Mouse (Mus musculus) embryonic facial prominence, embryonic 10.5 days (tissue): ENCODE results near the gene Fto. TPM values are rescaled to one million over a fixed set of nuclear protein-coding genes. Genes with fewer than 3 reads are reported as not detected.

Source experiments
- DNase-seq: peaks from one replicate; pipeline ENCODE4 v3.0.0-alpha.2; 2017; ENCODE audit warnings: low spot score
- H3K27ac ChIP-seq: fragments of 300-500 bp; sonication (generic); replicated peaks from 2 replicates; pipeline ENCODE4 v1.5.1; 2016; ENCODE audit warnings: mild to moderate bottlenecking
- H3K27me3 ChIP-seq: fragments of 300-500 bp; sonication (generic); replicated peaks from 2 replicates; pipeline ENCODE4 v1.6.1; 2016; ENCODE audit warnings: low read depth, mild to moderate bottlenecking; ENCODE audit not compliant: poor library complexity, severe bottlenecking
- H3K36me3 ChIP-seq: fragments of 300-500 bp; sonication (generic); replicated peaks from 2 replicates; pipeline ENCODE4 v1.6.1; 2016; ENCODE audit warnings: mild to moderate bottlenecking, moderate library complexity
- H3K4me1 ChIP-seq: fragments of 300-500 bp; sonication (generic); 2 replicates; pipeline ENCODE4 v1.6.1; 2016
- H3K4me3 ChIP-seq: fragments of 300-500 bp; sonication (generic); 2 replicates; pipeline ENCODE4 v1.5.1; 2016; ENCODE audit warnings: mild to moderate bottlenecking, moderate library complexity
- H3K9me3 ChIP-seq: fragments of 300-500 bp; sonication (generic); 2 replicates; pipeline ENCODE4 v1.6.1; 2016; ENCODE audit warnings: mild to moderate bottlenecking
- WGBS: fragments of 180-500 bp; shearing (Covaris S2); methylation state at CpG from one replicate; pipeline ENCODE4 v1.1.7; 2016; 5-methylcytosine and 5-hydroxymethylcytosine counted together
- polyA plus RNA-seq: library from polyadenylated mRNA; unstranded; fragments of >200 nt; fragmentation: Nextera tagmentation; extraction: Ambion mirVana; gene quantifications from 2 replicates; pipeline ENCODE4 v1.2.1, GENCODE M21; 2016

Gene Fto
- polyA plus RNA-seq, 1 experiment from 2014 or later = 98.3 TPM

DNA sequence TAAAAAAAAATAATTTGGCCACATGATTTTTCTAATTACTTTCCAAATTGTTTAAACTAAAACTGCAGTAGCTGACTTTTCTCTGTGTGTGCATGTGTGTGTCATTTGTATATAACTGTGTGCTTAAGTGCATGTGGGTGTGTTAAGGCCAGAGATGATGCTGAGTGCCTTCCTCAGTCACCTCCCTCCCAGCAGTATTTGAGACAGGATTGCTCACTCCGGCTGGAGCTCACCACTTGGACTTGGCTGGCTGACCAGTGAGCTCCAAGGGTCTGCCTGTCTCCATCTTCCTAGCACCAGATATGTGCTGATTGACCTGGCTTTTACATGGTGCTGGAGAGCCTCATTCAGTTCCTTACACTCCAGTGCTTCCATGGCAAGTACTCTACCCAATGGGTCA is 144.7 kb downstream of the Fto start:
- Histone ChIP-seq H3K36me3 (no peaks in the 10 kb centered on the region), H3K4me1 (no peaks in the 10 kb centered on the region), H3K27ac (no peak overlapping the region), H3K27me3 (no peaks in the 10 kb centered on the region), H3K9me3 (no peaks in the 10 kb centered on the region), H3K4me3 (no peak overlapping the region)
- WGBS = 91% methylated on average over 1 of the region's 1 CpGs
- no peak for DNase-seq

DNA sequence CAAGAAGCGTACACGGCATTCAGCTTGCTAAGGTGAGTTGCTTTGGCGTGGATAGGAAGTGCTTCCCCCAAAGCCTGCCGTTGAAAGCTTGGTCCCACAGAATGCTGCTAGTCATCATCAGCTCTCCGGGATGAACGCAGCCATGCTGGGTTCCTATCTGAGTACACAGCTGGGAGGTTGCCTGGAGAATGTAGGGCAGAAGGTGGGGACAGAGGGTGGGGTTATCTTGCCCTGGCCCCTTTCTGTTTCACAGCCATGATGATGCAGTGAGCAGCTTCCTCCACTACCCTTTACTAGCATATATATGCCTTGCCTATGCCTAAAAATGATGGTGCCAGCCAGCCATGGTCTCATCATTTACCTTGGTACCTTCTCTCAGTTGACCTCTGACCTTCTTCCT is 147.6 kb downstream of the Fto start:
- 88% methylated on average over 6 of the region's 6 CpGs for WGBS
- no peak for DNase-seq
- H3K27me3 ChIP-seq = no peaks in the 10 kb centered on the region
- no peaks in the 10 kb centered on the region for H3K36me3 ChIP-seq
- H3K4me1 ChIP-seq = no peaks in the 10 kb centered on the region
- no peak overlapping the region for H3K4me3 ChIP-seq
- H3K9me3 ChIP-seq = no peaks in the 10 kb centered on the region
- H3K27ac ChIP-seq = no peak overlapping the region

DNA sequence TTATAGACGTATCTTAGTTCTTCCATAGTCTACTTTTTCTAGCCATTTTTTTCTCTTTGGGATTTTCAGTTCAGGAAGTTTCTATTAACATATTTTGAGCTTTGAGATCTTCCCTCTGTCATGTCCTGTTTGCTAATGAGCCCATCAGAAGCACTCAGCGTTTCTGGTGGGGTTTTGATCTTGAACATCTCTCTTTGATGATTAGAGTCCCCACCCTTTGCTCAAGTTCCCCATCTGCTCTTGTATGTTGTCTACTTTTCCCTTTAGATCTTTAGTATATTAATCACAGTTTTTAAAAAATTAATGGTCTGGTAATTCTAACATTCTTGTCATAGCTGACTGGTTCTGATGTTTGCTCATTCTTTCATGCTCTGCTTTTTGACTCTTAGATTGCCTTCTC is 150.4 kb downstream of the Fto start:
- Histone ChIP-seq H3K27ac (no peak overlapping the region), H3K9me3 (no peaks in the 10 kb centered on the region), H3K4me1 (no peaks in the 10 kb centered on the region), H3K27me3 (no peaks in the 10 kb centered on the region), H3K36me3 (0 out of 2 replicates have a peak, but pooled peaks cover 3% of the 10 kb centered on the region), H3K4me3 (no peak overlapping the region)
- no peak for DNase-seq
- WGBS = 85% methylated on average over 2 of the region's 2 CpGs

DNA sequence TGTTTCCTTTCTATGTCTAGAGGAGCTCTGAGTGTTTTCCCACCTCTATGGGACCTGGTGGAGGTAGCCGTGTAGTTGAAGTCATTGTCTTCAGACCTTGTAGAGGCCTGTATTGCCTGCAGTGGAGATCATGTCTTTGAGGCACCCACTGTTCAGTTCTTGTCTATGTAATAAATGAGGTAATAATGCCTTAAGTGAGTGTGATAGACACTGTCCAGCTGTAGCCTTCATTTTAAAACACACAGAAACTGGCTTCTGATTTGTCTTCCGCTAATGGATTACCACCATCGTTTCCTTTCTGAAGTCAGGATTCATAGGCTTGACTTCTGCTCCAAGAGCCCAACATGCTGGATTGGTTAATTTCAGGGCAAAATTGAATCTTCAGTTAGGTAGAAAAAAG is 154.1 kb downstream of the Fto start:
- H3K36me3 ChIP-seq = peaks cover 11% of the 10 kb centered on the region; the same call in 1 of the 2 replicates
- no peaks in the 10 kb centered on the region for H3K9me3 ChIP-seq
- WGBS = 97% methylated on average over 3 of the region's 3 CpGs
- no peak overlapping the region for H3K4me3 ChIP-seq
- no peak overlapping the region for H3K27ac ChIP-seq
- H3K27me3 ChIP-seq = no peaks in the 10 kb centered on the region
- H3K4me1 ChIP-seq = no peaks in the 10 kb centered on the region
- no peak for DNase-seq

DNA sequence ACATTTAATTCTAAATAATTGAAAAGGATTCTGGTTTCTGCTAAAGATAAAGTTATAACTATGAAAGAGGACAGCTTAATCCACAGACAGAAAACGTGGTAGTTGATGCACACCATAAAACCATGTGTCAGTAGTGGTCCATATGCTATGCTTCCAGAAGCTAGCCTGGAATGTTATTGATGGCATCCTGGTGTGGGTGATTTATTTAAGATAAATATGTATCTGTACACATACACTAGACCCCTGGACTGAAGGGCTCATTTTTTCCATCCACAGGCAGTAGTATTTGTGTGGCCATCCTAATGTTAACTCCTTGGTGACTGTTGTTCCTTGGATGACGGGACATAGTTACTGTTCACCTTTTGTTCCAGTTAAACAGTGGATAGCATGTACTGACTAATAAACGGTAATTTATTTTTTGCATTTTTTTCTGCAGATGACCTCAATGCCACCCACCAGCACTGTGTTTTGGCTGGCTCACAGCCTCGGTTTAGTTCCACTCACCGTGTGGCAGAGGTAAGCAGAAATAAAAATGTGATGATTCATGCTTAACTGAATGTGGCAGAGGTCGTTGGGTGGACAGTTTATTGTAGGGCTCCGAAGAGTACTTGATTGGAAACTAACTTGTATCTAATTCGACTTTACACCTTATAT is 154.7 kb downstream of the Fto start:
- 90% methylated on average over 8 of the region's 8 CpGs for WGBS
- DNase-seq = no peak

DNA sequence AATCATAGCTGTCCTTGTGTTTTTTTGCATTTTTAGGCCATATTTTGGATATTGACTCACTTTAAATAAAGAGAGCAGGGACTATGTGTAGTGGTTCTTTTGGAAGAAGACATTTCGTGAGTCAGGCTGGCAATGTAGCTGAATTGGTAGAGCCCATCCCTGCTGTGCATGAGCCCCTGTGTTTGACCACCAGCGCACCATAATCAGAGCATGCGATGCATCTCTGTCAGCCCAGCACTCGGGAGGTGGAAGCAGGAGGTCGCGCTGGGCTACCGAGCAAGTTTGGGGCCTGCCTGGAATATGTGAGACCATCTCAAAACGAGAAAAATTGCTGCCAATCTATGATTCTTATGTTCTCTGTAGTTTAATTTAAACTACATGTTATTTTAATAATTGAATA is 156.1 kb downstream of the Fto start:
- Histone ChIP-seq H3K36me3 (peaks cover 16% of the 10 kb centered on the region), H3K9me3 (no peaks in the 10 kb centered on the region), H3K27me3 (no peaks in the 10 kb centered on the region), H3K27ac (no peak overlapping the region), H3K4me3 (no peak overlapping the region), H3K4me1 (no peaks in the 10 kb centered on the region)
- 90% methylated on average over 8 of the region's 8 CpGs for WGBS
- DNase-seq = no peak

More for the DNA sequence above, 154.7 kb downstream of the Fto start:
- Histone ChIP-seq H3K27me3 (no peaks in the 10 kb centered on the region), H3K27ac (no peak overlapping the region), H3K4me1 (no peaks in the 10 kb centered on the region), H3K4me3 (no peak overlapping the region), H3K9me3 (no peaks in the 10 kb centered on the region), H3K36me3 (peaks cover 11% of the 10 kb centered on the region; the same call in 1 of the 2 replicates)

DNA sequence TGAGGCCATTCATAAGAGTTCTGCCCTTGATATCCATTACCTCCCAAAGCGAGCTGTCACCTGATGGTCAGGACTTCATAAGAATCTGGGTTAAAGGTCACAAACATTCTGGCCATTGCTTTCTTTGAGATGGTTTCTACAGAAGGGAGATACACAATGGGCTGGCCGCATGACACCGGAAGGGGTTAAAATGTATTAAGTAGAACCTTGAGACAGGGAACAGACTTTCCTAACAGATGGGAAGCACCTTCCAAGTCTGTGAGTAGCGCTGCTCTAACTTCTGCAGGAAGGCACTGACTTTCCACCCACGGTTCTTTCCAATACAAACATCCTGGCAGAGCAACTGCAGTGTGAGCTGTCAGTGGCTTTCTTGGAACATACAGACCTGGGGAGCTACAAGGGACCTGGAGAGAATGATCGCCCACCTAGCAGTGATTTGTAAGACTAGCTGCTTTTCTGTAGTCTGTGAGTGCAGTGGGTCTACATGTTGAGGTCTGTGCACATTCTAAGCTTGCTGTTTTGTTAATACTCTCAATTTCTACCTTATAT is 161.5 kb downstream of the Fto start:
- Histone ChIP-seq H3K4me3 (no peak overlapping the region), H3K9me3 (no peaks in the 10 kb centered on the region), H3K27me3 (no peaks in the 10 kb centered on the region), H3K27ac (no peak overlapping the region), H3K4me1 (no peaks in the 10 kb centered on the region), H3K36me3 (peaks cover 25% of the 10 kb centered on the region)
- 90% methylated on average over 6 of the region's 6 CpGs for WGBS
- DNase-seq = no peak

DNA sequence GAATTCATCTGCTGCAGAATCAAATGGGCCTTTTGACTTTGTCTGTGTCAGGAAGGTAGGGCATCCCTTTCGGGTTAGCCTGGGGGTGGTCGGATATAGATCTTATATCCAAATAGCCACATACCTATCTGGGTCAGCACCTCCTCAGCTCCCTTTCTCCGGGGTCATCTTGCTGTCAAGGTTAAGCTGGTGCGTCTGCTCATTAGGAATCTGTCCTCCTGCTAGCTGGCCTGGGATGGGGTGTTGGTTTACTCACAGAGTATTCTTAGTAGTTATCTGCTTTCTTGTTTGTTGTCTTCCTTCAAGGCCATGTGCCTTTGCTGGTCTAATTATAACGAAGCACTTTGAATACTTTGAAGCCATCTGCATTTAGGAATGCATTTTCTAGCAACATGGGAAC is 163.7 kb downstream of the Fto start:
- Histone ChIP-seq H3K27me3 (no peaks in the 10 kb centered on the region), H3K27ac (no peak overlapping the region), H3K9me3 (no peaks in the 10 kb centered on the region), H3K4me3 (no peak overlapping the region), H3K4me1 (no peaks in the 10 kb centered on the region), H3K36me3 (peaks cover 25% of the 10 kb centered on the region)
- no peak for DNase-seq
- 92% methylated on average over 5 of the region's 5 CpGs for WGBS

DNA sequence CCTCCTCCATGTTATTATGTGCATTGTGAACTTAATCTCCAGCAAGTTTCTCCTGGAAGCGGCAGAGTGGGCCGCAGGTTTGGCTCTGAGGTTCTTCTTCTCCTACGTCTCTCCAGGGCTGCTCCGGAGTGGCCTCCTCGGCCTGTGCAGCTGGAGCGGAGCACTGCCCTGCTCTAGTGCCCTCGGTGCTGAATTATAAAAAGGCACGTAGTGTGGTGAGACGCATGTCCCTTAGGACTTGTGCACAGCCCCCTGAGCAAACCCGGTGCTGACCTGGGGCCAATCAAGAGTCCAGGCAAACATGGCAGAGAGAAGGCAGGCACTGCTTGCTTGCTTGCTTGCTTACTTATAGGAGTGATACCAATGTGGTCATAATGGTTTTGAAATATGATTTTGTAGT is 164.1 kb downstream of the Fto start:
- Histone ChIP-seq H3K27ac (no peak overlapping the region), H3K36me3 (peaks cover 25% of the 10 kb centered on the region), H3K27me3 (no peaks in the 10 kb centered on the region), H3K4me3 (no peak overlapping the region), H3K9me3 (no peaks in the 10 kb centered on the region), H3K4me1 (peaks cover 4% of the 10 kb centered on the region)
- no peak for DNase-seq
- WGBS = 92% methylated on average over 10 of the region's 10 CpGs

DNA sequence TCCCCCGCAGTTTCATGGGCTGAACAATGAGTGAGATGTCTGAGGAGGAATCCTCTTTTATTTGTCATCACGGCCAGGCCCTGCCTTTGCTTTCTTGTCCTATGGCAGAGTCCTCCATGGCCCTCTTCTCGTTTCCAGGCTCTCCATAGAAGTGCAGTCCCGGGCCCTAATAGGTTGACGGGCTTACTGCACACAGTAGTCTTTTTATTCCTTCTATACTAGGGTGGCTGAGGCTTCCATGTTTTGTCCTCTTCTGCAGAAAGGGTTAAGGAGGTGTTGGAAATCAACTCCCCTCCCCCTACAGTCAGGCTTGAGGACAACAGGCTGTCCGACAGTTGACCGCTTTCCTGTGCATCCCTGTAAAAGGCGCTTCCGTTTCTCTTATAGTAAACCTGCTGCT is 169.2 kb downstream of the Fto start:
- no peaks in the 10 kb centered on the region for H3K9me3 ChIP-seq
- H3K36me3 ChIP-seq = peaks cover 13% of the 10 kb centered on the region
- DNase-seq = no peak
- H3K4me3 ChIP-seq = no peak overlapping the region
- no peak overlapping the region for H3K27ac ChIP-seq
- 60% methylated on average over 9 of the region's 9 CpGs for WGBS
- peaks cover 8% of the 10 kb centered on the region; the same call in 1 of the 2 replicates for H3K27me3 ChIP-seq
- H3K4me1 ChIP-seq = peaks cover 11% of the 10 kb centered on the region

DNA sequence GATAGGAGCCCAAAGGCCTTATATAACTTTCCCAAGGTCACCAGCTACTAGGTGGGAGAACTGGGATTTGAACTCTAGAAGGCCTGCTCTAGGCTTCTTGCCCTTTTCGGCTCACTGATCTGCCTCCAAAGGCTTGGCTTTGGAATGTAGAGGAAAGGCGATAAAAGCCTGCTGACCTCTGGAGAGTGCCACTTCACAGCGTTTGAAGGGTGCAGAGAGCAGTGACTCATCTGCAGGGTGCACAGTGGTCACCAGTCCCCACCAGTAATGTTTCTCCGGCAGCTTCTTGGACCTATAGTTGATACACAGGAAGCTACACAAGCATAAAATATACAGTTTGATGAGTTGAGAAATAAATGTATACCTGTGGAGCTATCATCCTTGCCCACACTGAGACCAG is 173.1 kb downstream of the Fto start:
- Histone ChIP-seq H3K4me3 (no peak overlapping the region), H3K27ac (no peak overlapping the region), H3K9me3 (no peaks in the 10 kb centered on the region), H3K27me3 (peaks cover 34% of the 10 kb centered on the region; the same call in 1 of the 2 replicates), H3K4me1 (peaks cover 37% of the 10 kb centered on the region), H3K36me3 (peaks cover 13% of the 10 kb centered on the region)
- 80% methylated on average over 4 of the region's 4 CpGs for WGBS
- no peak for DNase-seq

DNA sequence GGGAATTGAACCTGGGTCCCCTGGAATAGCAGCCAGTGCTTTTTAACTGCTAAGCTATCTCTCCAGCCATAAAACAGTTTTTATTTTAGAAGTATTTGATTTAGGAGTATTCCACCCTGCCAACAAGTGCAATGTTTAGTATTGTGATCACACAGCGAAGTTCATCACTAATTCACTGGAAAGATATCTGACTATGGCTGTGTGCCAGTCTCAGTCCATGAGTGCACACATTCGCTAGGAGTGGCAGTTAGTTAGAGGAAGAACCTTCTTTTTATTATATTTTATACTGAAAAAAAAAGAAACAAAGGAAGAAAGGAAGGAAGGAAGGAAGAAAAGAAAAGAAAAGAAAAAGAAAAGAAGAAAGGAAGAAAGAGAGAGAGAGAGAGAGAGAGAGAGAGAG is 174.1 kb downstream of the Fto start:
- Histone ChIP-seq H3K36me3 (peaks cover 13% of the 10 kb centered on the region), H3K9me3 (no peaks in the 10 kb centered on the region), H3K4me3 (no peak overlapping the region), H3K27me3 (peaks cover 34% of the 10 kb centered on the region; the same call in 1 of the 2 replicates), H3K4me1 (peaks cover 34% of the 10 kb centered on the region), H3K27ac (no peak overlapping the region)
- DNase-seq = no peak
- 93% methylated on average over 2 of the region's 2 CpGs for WGBS

DNA sequence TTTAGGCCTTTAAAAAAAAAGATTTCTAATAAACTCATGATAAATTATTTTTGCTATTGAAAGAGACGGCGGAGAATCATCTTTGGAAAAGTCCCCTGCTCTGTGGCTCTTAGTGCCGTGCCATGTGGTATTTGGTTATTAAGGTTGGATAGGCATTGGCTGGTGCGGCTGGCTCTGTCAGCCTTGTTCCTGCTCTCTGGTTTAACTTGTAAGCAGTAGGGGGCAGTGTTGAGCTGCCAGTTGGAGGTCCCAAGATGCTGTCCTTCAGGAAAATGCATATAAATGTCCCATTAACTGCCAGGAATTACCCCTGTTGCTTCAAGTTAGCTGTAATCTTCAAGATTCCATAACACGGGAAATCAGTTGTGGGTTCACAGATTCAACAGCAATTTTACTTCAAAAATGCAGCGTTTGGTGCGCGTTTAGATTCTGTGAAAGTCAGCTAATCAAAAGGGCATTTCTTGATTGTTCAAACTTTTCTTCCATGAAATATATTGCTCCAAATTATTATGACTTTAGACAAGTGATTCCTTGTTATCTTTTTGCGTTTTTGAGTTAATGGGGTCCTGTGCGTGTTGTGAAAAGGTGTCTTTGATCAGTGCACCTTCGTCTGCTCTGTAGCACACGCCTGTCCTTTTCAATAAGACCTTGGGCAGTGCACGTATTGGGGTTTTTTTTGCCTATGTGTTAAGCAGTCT is 174.9 kb downstream of the Fto start:
- Histone ChIP-seq H3K4me1 (peaks cover 27% of the 10 kb centered on the region), H3K27me3 (peaks cover 35% of the 10 kb centered on the region), H3K9me3 (no peaks in the 10 kb centered on the region), H3K4me3 (no peak overlapping the region), H3K36me3 (peaks cover 13% of the 10 kb centered on the region), H3K27ac (no peak overlapping the region)
- 48% methylated on average over 13 of the region's 13 CpGs for WGBS
- DNase-seq = peak; percentile 80
